Mouse (Mus musculus) megakaryocyte, embryonic 14.5 days (primary cell): ENCODE measurements at regions not wholly inside any gene's neighbourhood (a gene's known extent, or its start where the extent isn't known, plus 50 kb on each side); places are given as distances from the start of the nearest gene placed in this dataset.

Source experiments
- H3K27me3 ChIP-seq: replicated peaks from 2 replicates; pipeline ENCODE3; 2012; ENCODE audit warnings: inconsistent platforms
- H3K36me3 ChIP-seq: replicated peaks from 2 replicates; pipeline ENCODE3; 2012; ENCODE audit warnings: low read length, inconsistent platforms, mixed read lengths
- H3K4me1 ChIP-seq: 2 replicates; pipeline ENCODE4 v1.6.1; 2012; ENCODE audit warnings: inconsistent platforms
- H3K4me3 ChIP-seq: replicated peaks from 2 replicates; pipeline ENCODE3; 2012; ENCODE audit warnings: moderate library complexity, mild to moderate bottlenecking, inconsistent platforms
- H3K9me3 ChIP-seq: 2 replicates; pipeline ENCODE4 v1.6.1; 2012; ENCODE audit warnings: inconsistent platforms
- FLI1 ChIP-seq: IDR thresholded peaks from 2 replicates; pipeline ENCODE4 v1.6.1; 2012; ENCODE audit warnings: low read length, inconsistent platforms, mixed read lengths
- GATA1 ChIP-seq: IDR thresholded peaks from 3 replicates; pipeline ENCODE4 v1.6.1; 2012; ENCODE audit warnings: mixed read lengths, low read length, inconsistent platforms, borderline replicate concordance

DNA sequence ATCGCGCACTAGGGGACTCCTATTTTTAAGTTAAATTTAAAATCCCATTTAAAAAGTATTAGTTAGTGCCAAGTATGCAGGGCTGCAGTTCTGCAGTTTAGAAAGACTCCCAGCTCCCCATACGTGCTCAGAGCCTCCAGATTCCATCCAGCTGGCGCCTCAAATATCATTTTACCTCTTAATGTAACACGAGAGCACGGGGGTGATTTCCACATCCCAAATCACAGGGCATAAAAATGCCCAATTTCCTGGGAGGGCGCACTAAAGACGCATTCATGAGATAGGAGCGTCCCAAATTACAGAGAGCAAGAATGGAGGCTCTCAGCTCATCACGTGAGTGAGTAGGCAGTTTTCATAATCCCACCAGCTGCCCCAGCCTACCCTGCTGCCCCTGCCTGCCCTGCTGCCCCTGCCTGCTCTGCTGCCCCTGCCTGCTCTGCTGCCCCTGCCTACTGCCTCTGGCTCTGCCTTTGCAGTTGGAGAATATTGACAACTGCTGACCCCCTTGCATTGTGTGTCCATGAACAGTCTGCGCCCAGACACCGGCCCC, 414.1 kb downstream of the Ajap1 start:
- TF ChIP-seq FLI1 (no peak), GATA1 (no peak)
- Histone ChIP-seq H3K4me1 (no peaks in the 10 kb centered on the region), H3K9me3 (peaks cover 86% of the 10 kb centered on the region), H3K27me3 (no peaks in the 10 kb centered on the region), H3K4me3 (no peak overlapping the region), H3K36me3 (no peaks in the 10 kb centered on the region)

DNA sequence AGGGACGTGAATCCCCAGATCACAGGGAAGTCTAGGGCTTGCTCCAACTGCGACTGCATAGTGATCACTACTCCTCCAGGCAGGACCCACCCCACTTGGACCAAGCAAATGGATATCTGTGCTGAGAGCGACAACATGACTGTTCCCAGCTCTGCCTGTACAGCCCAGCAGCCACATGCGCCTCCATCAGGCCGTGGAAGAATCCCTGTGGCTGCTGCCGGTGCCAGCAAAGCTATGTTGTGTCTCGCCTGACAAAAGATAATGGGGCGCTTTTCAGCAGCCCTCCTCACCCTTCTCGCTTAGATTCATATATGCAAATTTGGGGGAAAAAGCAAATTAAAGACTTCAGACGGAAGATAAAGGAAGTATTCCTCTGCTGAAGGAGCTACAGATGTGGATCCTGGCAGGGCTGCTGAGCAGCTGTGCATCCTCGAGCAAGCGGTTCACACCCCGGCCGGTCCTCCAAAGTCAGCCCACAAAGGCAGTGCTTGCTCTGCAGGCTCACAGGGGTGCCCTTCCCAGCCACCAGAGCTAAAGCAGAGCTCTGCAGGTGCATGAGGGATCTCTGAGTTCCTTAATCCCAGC, 418.5 kb downstream of the Ajap1 start:
- H3K4me3 ChIP-seq, result peak overlapping the region; percentile 29
- no peaks in the 10 kb centered on the region for H3K27me3 ChIP-seq
- peaks cover 92% of the 10 kb centered on the region for H3K9me3 ChIP-seq
- no peak for TF ChIP-seq GATA1
- TF ChIP-seq FLI1, result no peak
- H3K4me1 ChIP-seq, result no peaks in the 10 kb centered on the region
- H3K36me3 ChIP-seq, result no peaks in the 10 kb centered on the region

DNA sequence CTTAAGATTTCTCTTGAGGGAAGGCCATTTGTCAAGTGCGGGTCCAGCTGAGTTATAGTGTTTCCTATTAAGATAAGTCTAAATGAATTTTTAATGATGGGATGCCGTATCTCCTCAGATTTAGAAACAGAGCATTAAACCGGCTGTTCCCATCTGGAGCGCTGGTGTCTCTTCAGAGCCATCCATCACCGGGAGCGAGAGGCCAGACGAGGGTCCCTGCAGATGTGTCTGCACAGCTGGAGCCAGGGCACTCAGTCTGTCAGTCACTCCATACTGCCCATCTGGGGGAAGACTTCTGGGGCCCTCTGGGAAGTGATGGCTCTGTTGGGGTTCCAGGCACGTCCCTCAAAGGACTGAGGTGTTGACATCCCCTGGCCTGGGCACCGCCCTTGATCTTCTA, 419.2 kb downstream of the Ajap1 start:
- Histone ChIP-seq H3K9me3 (peaks cover 92% of the 10 kb centered on the region), H3K4me3 (no peak overlapping the region), H3K27me3 (no peaks in the 10 kb centered on the region), H3K36me3 (no peaks in the 10 kb centered on the region), H3K4me1 (no peaks in the 10 kb centered on the region)
- no peak for TF ChIP-seq FLI1
- TF ChIP-seq GATA1, result no peak

DNA sequence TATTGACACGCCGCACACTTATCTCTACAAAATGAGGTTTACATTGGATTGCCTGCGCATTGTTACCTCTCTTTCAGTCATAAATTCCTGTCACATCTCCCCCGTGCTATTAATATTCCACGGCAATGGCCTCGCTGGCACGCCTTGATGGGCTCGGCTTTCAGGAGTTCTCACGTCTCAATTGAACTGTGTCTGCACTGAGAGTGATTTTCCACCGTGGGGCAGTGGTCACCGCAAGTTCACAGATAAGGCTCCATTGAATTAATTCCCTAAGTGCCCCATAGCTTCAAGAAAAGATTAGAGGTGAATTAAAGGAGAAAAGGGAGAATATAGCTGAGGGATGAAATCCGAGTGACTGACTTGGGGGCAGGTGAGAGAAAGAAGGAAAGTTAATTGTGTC, 424.5 kb downstream of the Ajap1 start:
- TF ChIP-seq FLI1, result no peak
- no peak for TF ChIP-seq GATA1
- peaks cover 93% of the 10 kb centered on the region for H3K9me3 ChIP-seq
- H3K36me3 ChIP-seq, result no peaks in the 10 kb centered on the region
- H3K27me3 ChIP-seq, result no peaks in the 10 kb centered on the region
- no peaks in the 10 kb centered on the region for H3K4me1 ChIP-seq
- no peak overlapping the region for H3K4me3 ChIP-seq

DNA sequence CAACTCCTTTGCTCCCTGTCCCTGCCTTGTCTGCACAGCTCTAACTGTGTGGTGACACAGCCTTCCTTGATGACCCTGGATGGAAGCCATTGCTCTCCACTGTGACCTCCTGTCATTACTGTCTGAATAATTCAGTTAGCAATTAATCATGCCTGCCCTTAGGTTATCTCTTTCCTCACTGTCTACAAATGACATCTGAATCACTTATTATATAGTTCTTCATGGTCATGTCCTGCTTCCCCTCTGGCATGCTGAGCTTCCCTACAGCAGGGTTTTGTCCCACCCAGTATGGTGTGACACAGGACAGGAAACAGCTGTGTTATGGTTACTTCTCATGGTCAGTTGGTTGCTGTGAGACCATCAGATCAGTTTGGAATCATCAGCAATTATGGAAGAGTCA, 458.9 kb downstream of the Ajap1 start:
- Histone ChIP-seq H3K36me3 (no peaks in the 10 kb centered on the region), H3K27me3 (no peaks in the 10 kb centered on the region), H3K4me1 (no peaks in the 10 kb centered on the region), H3K4me3 (no peak overlapping the region), H3K9me3 (peaks cover 75% of the 10 kb centered on the region)
- no peak for TF ChIP-seq FLI1
- TF ChIP-seq GATA1, result no peak

DNA sequence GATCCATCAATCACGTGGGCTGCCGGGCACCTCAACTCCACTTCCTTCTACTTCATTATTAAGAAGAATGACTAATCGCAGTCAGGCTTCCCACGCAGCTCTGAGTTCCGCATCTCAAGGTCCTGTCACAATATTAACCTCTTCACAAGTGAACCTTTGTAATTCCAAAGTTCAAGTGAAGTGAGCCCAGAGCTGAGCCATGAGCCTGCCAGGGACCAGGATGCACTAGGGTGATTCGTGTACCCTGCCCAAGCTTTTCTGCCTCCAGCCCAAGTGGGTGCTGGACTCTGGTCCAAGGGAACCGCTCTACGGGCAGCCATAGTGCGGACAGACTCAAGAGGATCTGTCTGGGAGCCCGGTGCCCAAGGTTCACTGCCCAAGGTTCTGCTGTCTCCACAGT, 463.4 kb downstream of the Ajap1 start:
- Histone ChIP-seq H3K9me3 (peaks cover 81% of the 10 kb centered on the region), H3K4me1 (no peaks in the 10 kb centered on the region), H3K27me3 (no peaks in the 10 kb centered on the region), H3K36me3 (no peaks in the 10 kb centered on the region), H3K4me3 (no peak overlapping the region)
- TF ChIP-seq GATA1 (no peak), FLI1 (no peak)

DNA sequence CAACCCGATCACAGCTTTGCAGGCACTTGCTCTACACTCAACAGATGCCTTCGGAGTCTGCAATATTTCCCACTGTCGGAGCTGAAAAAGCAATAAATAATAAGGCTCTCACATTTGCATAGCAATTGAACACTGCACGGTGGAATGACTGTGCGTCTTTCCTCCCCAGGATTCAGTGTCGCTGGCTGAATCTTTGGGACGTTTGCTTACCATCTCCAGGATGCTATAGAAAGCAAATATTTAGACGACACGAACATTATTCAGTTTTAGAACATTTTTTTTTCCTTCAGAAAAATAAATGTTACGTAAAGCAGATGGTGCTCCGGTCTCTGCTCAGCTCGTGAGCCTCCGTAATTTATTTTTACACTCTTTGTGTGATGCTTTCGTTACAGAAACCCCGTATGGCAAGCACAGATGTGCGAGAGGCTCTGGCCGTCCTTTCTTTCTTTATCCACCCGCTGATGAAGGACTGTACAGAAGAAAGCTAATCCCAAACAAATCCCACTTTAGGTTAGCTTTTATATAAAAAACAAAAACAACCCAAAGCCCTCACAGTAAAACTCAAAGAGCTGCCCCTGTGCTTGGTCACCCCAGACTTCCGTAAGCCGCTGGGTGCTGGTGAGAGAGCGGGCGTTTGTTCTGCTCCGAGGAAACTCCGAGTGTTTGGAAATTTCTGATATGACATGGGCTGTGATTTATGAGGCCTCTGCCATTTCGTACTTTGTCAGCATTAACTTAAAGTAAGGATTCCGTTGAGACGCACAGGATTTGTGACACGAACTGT, 464.3 kb downstream of the Ajap1 start:
- H3K4me1 ChIP-seq, result no peaks in the 10 kb centered on the region
- H3K36me3 ChIP-seq, result no peaks in the 10 kb centered on the region
- no peaks in the 10 kb centered on the region for H3K27me3 ChIP-seq
- H3K9me3 ChIP-seq, result peaks cover 78% of the 10 kb centered on the region
- no peak overlapping the region for H3K4me3 ChIP-seq
- TF ChIP-seq FLI1 (no peak), GATA1 (no peak)

DNA sequence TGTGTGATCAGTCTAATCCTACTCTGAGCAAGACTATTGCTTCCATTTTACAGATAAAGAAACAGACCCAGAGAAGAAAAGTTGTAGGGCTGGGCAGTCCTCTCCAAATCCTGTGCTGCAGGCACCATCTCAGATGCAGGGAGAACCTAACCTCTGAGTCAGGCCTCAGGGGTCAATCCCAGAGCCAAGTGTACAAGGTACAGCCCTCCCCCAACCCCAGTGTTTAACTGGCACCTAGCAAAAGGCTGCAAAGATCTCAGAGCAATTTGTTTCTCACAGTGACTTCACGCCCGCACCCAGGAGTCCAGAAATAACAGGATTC, 464.8 kb downstream of the Ajap1 start:
- no peak overlapping the region for H3K4me3 ChIP-seq
- peaks cover 76% of the 10 kb centered on the region for H3K9me3 ChIP-seq
- H3K27me3 ChIP-seq, result no peaks in the 10 kb centered on the region
- H3K36me3 ChIP-seq, result no peaks in the 10 kb centered on the region
- H3K4me1 ChIP-seq, result no peaks in the 10 kb centered on the region
- TF ChIP-seq GATA1 (no peak), FLI1 (no peak)

DNA sequence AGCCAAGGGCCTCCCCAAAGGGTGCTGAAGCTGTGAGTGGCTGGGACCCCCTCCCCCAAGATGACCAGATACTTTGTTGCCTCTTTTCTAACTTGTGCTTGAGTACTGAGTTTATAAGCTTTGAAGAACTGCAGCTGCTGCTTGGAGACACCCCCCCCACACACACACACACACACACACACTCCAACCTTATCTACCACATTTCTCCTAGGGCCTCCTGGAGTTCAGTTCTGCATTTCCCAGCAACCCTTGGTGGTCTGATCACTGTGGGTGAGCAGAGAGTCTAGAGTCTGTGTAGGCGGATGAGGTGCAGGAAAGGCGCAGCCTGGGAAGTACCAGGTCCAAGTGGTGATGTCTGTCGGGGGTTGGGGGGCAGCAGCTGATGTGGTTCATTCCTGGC, 479.3 kb downstream of the Ajap1 start:
- TF ChIP-seq GATA1, result no peak
- TF ChIP-seq FLI1, result no peak
- no peaks in the 10 kb centered on the region for H3K4me1 ChIP-seq
- no peaks in the 10 kb centered on the region for H3K27me3 ChIP-seq
- no peak overlapping the region for H3K4me3 ChIP-seq
- H3K36me3 ChIP-seq, result no peaks in the 10 kb centered on the region
- H3K9me3 ChIP-seq, result peaks cover 91% of the 10 kb centered on the region

DNA sequence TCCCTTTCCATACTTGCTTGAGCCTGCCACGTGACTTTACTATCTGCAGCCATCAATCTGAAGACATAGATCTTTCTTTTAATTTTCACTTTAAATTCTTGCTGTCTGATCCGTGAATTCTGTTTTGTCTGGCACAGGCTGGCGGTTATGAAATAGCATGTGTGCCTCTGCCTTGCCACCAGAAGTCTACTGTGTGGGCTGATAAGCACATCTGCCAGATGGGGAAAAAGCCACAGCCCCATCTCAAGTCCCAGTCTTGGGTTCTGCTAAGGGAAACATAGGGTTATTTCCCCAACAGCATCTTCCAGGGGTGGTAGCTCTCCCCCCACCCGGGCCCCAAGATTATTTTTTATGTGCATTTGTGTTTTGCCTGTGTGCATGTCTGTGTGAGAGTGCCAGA, 480.1 kb downstream of the Ajap1 start:
- peaks cover 93% of the 10 kb centered on the region for H3K9me3 ChIP-seq
- H3K27me3 ChIP-seq, result no peaks in the 10 kb centered on the region
- H3K4me1 ChIP-seq, result no peaks in the 10 kb centered on the region
- no peaks in the 10 kb centered on the region for H3K36me3 ChIP-seq
- no peak for TF ChIP-seq FLI1
- H3K4me3 ChIP-seq, result no peak overlapping the region

DNA sequence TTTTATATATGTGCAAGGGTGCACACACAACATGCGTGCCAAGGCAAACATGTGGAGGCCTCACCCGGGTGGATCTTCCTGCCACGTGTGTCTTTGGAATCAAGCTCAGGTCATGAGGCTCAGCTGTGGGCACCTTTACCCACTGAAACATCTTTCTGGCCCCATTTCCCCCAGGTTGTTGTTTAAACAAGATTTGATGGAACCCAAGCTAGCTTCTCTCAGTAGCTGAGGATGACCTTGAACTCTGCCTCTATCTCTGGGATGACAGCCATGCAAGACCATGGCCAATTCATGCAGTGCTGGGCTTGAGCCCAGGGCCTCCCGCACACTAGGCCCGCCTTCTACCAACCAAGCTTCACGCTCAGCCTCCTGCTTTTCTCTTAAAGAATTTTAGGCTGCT, 480.9 kb downstream of the Ajap1 start:
- H3K4me3 ChIP-seq, result no peak overlapping the region
- H3K36me3 ChIP-seq, result no peaks in the 10 kb centered on the region
- no peak for TF ChIP-seq FLI1
- TF ChIP-seq GATA1, result no peak
- no peaks in the 10 kb centered on the region for H3K4me1 ChIP-seq
- H3K9me3 ChIP-seq, result peaks cover 95% of the 10 kb centered on the region
- H3K27me3 ChIP-seq, result no peaks in the 10 kb centered on the region
